Mouse (Mus musculus): Measurements from ENCODE around the gene Abcg5. TPM values are rescaled to one million over a fixed set of nuclear protein-coding genes. Genes with fewer than 3 reads are reported as not detected.

Gene Abcg5
- polyA plus RNA-seq, 1 experiment, result not detected

GRCm38 (mm10) chr17:84675204-84675603, 7.6 kb downstream of the Abcg5 start:
- Histone ChIP-seq H3K4me3 (ENCODE audit: insufficient read depth, low read depth, low read length) (no peak overlapping the region), H3K4me1 (ENCODE audit: control insufficient read depth, insufficient read depth, low read length) (peaks cover 8% of the 10 kb centered on the region), H3K27ac (ENCODE audit: insufficient read depth, low read depth, low read length) (no peak overlapping the region)
- TF ChIP-seq CTCF (IDR thresholded peaks at IDR 0.05; ENCODE audit: insufficient read depth, low read depth, low read length), result no peak
- no peak for TF ChIP-seq POLR2A (IDR thresholded peaks at IDR 0.05; ENCODE audit: insufficient read depth, low read depth, low read length)
- WGBS, result 56% methylated on average over 4 of the region's 4 CpGs

- WGBS, result 58% methylated on average over 7 of the region's 7 CpGs
- Histone ChIP-seq H3K4me1 (ENCODE audit: control insufficient read depth, insufficient read depth, low read length) (peaks cover 10% of the 10 kb centered on the region), H3K4me3 (ENCODE audit: insufficient read depth, low read depth, low read length) (no peak overlapping the region), H3K27ac (ENCODE audit: insufficient read depth, low read depth, low read length) (no peak overlapping the region)
- TF ChIP-seq POLR2A (IDR thresholded peaks at IDR 0.05; ENCODE audit: insufficient read depth, low read depth, low read length) (no peak), CTCF (IDR thresholded peaks at IDR 0.05; ENCODE audit: insufficient read depth, low read depth, low read length) (no peak)
Measured at GRCm38 (mm10) chr17:84674048-84674447, 8.8 kb downstream of the Abcg5 start.

GRCm38 (mm10) chr17:84672376-84673369, 10.1 kb downstream of the Abcg5 start:
- WGBS, result 82% methylated on average over 16 of the region's 16 CpGs
- H3K4me1 ChIP-seq (ENCODE audit: control insufficient read depth, insufficient read depth, low read length), result peaks cover 10% of the 10 kb centered on the region
- TF ChIP-seq CTCF (IDR thresholded peaks at IDR 0.05; ENCODE audit: insufficient read depth, low read depth, low read length) (no peak), POLR2A (IDR thresholded peaks at IDR 0.05; ENCODE audit: insufficient read depth, low read depth, low read length) (no peak)
- no peak overlapping the region for H3K4me3 ChIP-seq (ENCODE audit: insufficient read depth, low read depth, low read length)
- H3K27ac ChIP-seq (ENCODE audit: insufficient read depth, low read depth, low read length), result no peak overlapping the region

GRCm38 (mm10) chr17:84667848-84668247, 15.0 kb downstream of the Abcg5 start:
- 91% methylated on average over 3 of the region's 3 CpGs for WGBS
- no peak overlapping the region for H3K27ac ChIP-seq (ENCODE audit: insufficient read depth, low read depth, low read length)
- no peak for TF ChIP-seq CTCF (IDR thresholded peaks at IDR 0.05; ENCODE audit: insufficient read depth, low read depth, low read length)
- TF ChIP-seq POLR2A (IDR thresholded peaks at IDR 0.05; ENCODE audit: insufficient read depth, low read depth, low read length), result no peak

GRCm38 (mm10) chr17:84665691-84666090, 17.1 kb downstream of the Abcg5 start:
- Histone ChIP-seq H3K27ac (ENCODE audit: insufficient read depth, low read depth, low read length) (no peak overlapping the region), H3K4me1 (ENCODE audit: control insufficient read depth, insufficient read depth, low read length) (peaks cover 5% of the 10 kb centered on the region; the same call in 1 of the 2 replicates), H3K4me3 (ENCODE audit: insufficient read depth, low read depth, low read length) (no peak overlapping the region)
- TF ChIP-seq POLR2A (IDR thresholded peaks at IDR 0.05; ENCODE audit: insufficient read depth, low read depth, low read length) (no peak), CTCF (IDR thresholded peaks at IDR 0.05; ENCODE audit: insufficient read depth, low read depth, low read length) (no peak)
- WGBS, result 74% methylated on average over 9 of the region's 9 CpGs

More at GRCm38 (mm10) chr17:84667848-84668247, 15.0 kb downstream of the Abcg5 start:
- Histone ChIP-seq H3K4me1 (ENCODE audit: control insufficient read depth, insufficient read depth, low read length) (peaks cover 5% of the 10 kb centered on the region; the same call in 1 of the 2 replicates), H3K4me3 (ENCODE audit: insufficient read depth, low read depth, low read length) (no peak overlapping the region)

GRCm38 (mm10) chr17:84665053-84665452, 17.8 kb downstream of the Abcg5 start:
- 45% methylated on average over 10 of the region's 10 CpGs for WGBS
- Histone ChIP-seq H3K4me3 (ENCODE audit: insufficient read depth, low read depth, low read length) (no peak overlapping the region), H3K27ac (ENCODE audit: insufficient read depth, low read depth, low read length) (no peak overlapping the region), H3K4me1 (ENCODE audit: control insufficient read depth, insufficient read depth, low read length) (peaks cover 5% of the 10 kb centered on the region; the same call in 1 of the 2 replicates)
- TF ChIP-seq POLR2A (IDR thresholded peaks at IDR 0.05; ENCODE audit: insufficient read depth, low read depth, low read length) (no peak), CTCF (IDR thresholded peaks at IDR 0.05; ENCODE audit: insufficient read depth, low read depth, low read length) (no peak)

GRCm38 (mm10) chr17:84658951-84659350, 23.9 kb downstream of the Abcg5 start:
- Histone ChIP-seq H3K4me1 (ENCODE audit: control insufficient read depth, insufficient read depth, low read length) (peaks cover 5% of the 10 kb centered on the region; the same call in 1 of the 2 replicates), H3K4me3 (ENCODE audit: insufficient read depth, low read depth, low read length) (no peak overlapping the region), H3K27ac (ENCODE audit: insufficient read depth, low read depth, low read length) (no peak overlapping the region)
- TF ChIP-seq POLR2A (IDR thresholded peaks at IDR 0.05; ENCODE audit: insufficient read depth, low read depth, low read length), result no peak
- no peak for TF ChIP-seq CTCF (IDR thresholded peaks at IDR 0.05; ENCODE audit: insufficient read depth, low read depth, low read length)
- WGBS, result 86% methylated on average over 8 of the region's 8 CpGs

GRCm38 (mm10) chr17:84658195-84658594, 24.6 kb downstream of the Abcg5 start:
- Histone ChIP-seq H3K27ac (ENCODE audit: insufficient read depth, low read depth, low read length) (no peak overlapping the region), H3K4me3 (ENCODE audit: insufficient read depth, low read depth, low read length) (no peak overlapping the region), H3K4me1 (ENCODE audit: control insufficient read depth, insufficient read depth, low read length) (peaks cover 5% of the 10 kb centered on the region; the same call in 1 of the 2 replicates)
- TF ChIP-seq CTCF (IDR thresholded peaks at IDR 0.05; ENCODE audit: insufficient read depth, low read depth, low read length), result no peak
- WGBS, result 66% methylated on average over 5 of the region's 5 CpGs

- WGBS, result 75% methylated on average over 7 of the region's 7 CpGs
- TF ChIP-seq CTCF (IDR thresholded peaks at IDR 0.05; ENCODE audit: insufficient read depth, low read depth, low read length), result no peak
- no peak for TF ChIP-seq POLR2A (IDR thresholded peaks at IDR 0.05; ENCODE audit: insufficient read depth, low read depth, low read length)
- no peak overlapping the region for H3K27ac ChIP-seq (ENCODE audit: insufficient read depth, low read depth, low read length)
- H3K4me3 ChIP-seq (ENCODE audit: insufficient read depth, low read depth, low read length), result no peak overlapping the region
- peaks cover 5% of the 10 kb centered on the region; the same call in 1 of the 2 replicates for H3K4me1 ChIP-seq (ENCODE audit: control insufficient read depth, insufficient read depth, low read length)
Measured at GRCm38 (mm10) chr17:84657782-84658181, 25.0 kb downstream of the Abcg5 start.
